Mouse (Mus musculus) right cerebral cortex, postnatal 36 days (tissue): ENCODE measurements at regions not wholly inside any gene's neighbourhood (a gene's known extent, or its start where the extent isn't known, plus 50 kb on each side); places are given as distances from the start of the nearest gene placed in this dataset.

Experiments
- DNase-seq, 2 experiments: peaks; one replicate each; pipeline ENCODE4 v3.0.0; 2022; ENCODE audit warnings: low spot score in 2 of 2, mixed read lengths in 1 of 2

DNA sequence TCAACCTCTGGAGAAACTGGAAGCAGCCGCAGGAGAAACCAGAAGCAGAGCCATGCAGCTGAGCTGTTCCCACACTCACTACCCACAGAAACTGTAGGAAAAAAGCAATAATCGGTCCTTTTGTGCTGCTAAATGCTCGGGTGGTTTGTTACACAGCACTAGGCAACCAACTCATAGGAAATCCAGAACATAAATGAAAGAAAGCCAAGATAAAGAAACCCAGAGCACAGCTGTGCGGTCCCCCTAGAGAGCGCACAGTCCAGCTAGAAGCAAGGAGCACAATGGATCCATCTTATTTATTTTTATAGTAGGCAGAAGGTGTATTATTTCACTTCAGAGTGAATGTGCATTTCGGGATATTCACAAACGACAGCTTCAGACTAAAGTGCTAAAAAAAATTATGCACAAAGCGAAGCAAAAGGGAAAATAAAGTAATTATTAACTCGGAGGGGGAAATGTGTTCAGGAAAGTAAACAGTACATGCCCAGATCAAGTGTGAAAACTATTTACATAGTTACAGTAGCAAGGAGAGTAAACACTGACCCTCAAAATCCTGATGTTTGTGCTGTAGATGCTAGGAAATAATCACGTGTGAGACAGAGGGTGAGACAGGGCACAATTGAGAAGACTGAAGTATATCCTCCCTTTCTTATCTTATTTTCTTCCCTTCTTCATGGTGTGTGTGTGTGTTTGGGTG is 204.4 kb upstream of the Noct start:
- DNase-seq: no peak

DNA sequence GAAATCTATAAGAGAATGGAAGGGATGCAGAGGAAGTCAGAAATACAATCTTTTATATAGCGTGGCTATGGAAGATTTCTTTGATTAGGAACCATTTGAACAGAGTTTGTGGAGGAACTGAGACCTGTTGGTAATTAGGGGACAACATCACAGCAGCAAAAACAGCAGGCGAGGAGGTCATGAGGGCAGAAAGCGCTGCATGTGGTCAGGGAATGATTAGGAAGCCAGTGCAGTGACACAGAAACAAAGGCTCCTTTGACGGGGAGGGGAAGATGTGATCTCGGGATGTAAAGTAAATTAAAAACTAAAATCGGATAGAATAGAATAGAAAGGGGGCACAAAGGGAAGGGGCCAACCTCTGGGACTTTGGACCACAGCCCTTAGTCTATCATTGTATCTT is 199.6 kb upstream of the Noct start:
- no peak for DNase-seq

DNA sequence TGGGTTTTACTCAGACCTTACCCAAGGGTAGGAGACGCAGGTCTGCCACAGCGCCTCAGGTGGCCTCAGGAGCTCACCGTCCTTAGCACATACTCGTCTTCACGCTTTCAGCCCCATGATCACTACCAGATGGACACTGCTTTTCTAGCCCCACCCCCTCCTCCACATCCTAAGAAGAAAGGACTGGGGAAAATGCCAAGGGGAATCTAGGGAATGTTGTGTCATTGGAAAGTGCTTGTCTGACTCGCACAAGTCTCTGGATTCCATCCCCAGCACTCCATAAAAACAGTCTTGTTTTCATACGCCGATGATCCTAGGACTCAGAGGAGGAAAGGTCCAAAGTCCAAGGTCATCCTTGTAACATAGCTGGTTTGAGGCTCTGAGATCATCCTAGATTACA is 192.4 kb upstream of the Noct start:
- no peak for DNase-seq

DNA sequence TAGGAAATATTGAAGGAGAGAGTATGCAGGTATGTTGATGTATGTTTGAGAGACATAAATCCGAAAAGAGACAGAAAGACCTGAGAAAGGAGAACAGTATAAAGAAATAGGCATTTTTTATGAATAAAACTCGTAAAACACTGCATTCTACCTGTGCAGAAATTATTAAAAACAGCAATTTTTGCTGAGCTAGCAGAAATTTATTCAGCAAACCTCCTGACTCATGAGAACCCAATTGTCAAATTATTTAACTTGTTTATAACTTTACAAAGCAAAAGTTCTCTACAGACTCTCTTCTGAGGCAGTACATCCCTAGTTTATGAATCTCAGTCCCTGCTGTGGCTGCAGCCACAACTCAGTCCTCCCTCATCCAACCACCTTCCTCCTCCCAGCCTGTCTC is 191.0 kb upstream of the Noct start:
- no peak for DNase-seq

DNA sequence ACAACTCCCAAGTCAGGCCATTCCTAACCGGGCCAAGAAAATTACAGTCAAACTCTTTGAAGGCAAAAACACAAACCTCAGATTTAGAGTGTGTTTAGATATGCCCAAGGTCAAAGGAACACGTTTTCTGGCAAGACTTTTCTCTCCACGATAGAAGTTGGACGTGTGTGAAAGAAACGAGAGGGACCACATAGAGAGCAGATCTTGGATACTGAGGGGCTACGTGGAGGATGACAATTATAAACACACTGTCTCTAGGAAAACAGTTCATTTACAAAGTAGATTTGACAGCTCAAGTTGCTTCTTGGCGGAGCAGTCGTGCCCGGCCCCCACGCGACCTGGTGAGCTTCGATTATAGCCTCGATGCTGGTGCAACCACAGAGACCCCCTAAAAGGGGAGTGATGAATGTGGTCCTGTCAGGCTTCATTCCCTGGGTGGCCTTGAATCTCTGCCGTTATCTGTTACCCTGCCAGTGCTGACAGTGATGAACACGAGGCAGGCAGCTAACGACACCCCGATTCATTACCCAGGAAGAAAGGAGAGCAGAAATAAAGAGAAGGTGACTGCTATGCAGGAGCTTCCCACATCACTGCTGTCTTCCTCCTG is 187.4 kb upstream of the Noct start:
- DNase-seq: no peak

DNA sequence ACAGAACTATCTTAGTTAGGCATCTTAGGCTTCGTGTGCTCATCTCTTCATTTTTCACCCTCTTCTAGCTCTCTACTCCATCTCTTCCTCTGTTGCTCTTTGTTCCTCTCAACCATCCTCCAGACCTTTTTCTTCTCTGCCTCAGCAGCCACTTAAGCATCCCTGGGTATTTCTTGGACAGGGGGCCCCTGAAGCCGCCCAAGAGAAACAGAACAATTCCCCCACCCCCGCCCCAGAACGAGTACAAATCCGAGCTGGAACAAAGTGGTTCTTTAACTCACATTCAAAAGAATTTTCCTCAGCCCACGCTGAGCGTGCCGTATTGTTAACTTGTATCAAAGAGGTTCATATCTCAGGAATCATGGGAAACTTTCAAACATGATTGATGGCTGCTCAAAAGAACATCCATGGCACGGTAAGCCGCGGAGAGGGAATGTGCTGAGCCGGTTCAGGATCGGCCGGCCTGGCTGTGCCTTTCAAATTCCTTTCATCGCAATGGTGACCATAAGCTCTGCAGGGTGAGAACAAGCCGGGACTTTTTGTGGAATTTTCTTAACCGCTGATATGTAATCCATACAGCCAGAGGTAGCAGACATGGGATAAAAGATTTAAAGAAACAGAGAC is 181.9 kb upstream of the Noct start:
- DNase-seq: no peak

DNA sequence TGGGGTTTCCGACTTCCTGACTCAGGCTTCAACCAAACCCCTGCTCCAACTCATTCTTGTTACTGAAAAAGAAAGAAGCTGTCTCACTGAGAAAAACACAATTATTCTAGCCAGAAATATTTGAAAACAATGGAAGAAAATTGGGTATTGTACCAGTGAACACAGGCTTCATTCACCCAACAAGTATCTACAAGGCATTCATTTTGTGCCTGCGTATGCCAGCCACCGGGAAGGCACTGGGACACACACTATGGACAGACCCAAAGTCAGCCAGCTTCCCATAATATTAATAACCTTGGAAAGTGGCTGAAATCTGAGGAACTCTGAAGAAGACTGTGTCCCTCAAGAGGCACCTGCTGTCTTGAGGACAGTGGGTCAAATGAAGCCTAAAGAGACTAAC is 175.5 kb upstream of the Noct start:
- no peak for DNase-seq

DNA sequence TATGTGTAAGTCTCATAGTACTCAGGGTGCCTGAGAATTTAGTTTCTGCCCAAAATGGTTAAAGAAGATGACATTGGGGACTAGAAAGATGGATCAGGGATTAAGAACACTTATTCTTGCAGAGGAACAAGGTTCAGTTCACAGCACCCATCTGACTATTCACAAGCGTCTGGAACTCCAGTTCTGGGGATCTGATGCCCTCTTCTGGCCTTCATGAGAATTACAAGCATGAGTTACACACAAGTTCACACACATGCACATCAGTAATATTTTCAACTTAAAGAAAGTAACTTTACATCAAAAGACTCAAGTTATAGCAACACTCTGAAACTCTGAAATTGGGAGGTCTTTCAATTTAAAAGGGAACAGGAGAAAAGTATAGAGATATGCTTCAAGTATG is 174.1 kb upstream of the Noct start:
- DNase-seq: no peak

DNA sequence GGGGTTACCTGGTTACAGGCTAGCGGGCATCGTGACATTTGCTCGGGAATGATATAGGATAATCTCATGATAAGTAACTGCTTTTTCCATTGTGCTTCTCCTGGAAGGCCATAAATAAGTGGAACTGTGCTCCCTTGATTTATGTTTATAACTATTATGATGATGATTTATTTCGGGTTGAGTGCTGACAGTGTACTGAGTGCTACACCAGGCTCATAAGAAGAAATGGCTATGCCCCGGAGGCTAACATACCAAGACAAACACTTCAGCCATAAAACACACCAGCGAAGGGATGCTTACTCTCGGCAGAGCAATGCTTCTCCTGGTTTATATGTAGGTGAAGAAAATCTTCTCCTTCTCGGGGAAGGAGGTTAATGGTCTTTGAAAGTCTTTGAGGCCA is 169.2 kb upstream of the Noct start:
- DNase-seq: no peak

DNA sequence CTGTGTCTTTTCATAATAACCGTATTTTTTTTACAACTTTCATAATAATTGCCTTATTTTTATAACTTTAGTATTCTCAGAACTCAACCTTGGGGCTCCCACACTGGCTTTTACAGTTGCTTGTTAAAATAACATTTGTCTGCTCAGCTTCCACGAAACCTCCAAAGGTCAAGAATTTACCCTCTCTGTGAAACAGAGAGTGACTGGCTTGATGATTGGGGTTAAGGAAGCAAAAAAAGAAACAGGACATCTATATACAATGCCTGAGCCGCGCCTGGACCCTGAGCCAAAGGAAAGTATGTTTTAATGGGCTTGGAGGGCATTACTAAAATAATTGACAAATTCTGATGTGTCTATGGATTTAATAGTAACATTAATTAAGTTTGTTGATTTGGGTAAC is 160.0 kb upstream of the Noct start:
- DNase-seq: no peak

DNA sequence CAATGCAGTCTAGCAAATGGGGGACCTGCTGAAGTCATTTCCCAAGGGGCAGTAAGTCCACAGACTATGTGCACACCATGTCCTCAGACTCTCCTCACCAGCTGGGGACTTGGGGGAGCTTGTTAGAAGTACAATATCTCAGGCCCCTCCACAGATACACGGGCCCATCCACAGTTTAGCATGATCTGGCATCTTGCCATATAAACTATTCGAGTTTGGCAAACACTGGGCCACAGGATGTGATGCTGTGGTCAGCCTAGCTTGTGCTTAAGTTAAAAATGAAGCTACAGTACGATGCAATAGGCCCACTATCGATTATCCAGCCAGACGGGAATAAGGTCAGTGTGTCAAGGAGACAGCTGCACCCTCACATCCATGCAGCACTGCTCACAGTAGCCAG is 157.9 kb upstream of the Noct start:
- no peak for DNase-seq

DNA sequence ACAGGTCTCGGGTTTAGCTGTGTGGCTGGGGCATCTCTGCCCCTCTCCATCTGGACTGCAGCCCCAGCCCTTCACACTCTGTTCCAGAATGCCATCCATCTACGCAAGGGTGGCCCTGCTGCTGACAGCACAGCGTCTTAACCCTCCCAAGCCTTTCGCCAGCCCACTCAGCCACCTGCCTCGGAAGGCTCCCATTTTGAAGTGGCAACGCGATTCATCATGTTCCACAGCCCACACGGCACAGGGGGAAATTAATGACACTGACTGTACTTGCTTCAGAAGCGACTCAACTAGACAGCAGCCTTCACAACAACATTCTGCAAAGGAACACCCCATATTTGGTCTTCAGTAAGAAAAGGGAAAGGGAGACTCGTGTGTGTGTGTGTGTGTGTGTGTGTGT is 151.8 kb upstream of the Noct start:
- DNase-seq: peak; percentile 41 to 43

DNA sequence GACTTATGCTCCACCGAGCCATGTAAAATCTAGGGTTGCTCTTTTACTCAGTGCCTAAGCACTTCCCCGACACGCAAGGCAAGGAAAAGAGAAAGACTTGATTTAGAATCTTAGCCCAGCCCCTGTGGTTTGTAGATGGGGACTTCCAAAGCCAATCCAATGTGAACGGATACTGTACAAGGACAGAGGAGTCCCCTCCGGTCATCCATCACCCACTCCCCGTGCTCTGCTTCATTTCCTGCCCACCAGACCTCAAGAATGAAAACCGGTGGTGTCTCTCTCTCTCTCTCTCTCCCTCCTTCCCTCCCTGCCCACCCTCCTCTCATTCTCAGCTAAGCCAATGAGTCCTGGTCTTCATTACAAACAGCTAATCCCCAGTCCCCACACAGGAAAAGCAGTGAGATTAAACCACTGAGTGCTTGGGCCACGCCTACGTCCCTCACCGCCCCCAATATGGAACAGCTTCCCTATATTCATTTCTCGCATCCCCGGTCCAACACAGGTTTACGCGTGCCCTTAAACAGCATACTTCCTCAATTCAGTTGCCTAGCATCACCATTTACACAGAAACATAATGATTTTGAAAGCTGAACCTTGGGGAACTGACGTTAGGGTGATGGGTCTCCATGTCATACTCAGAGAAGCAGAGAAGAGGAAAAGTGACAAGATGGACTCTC is 151.1 kb upstream of the Noct start:
- no peak for DNase-seq

DNA sequence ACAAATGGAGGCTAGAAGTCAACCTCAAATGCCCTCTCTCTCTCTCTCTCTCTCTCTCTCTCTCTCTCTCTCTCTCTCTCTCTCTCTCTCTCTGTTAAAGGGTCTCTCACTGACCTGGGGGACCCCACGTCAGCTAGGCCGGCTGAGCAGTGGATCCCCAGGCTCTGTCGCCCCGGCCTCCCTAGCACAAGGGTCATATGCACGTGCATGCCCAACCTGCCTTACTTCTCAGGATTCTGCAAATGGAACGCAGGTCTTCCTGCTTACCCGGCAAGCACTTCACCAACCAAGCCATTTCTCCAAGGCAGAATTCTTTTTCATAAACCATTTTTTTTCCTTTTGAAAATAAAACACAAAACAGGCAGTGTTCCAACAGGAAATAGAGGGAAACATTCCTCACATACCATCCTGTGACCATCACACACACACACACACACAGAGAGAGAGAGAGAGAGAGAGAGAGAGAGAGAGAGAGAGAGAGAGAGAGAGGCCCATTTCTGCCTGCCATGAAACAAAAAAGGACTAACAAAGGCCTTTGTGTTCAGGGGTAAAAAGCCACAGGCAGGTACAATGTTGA is 150.4 kb upstream of the Noct start:
- DNase-seq: no peak

DNA sequence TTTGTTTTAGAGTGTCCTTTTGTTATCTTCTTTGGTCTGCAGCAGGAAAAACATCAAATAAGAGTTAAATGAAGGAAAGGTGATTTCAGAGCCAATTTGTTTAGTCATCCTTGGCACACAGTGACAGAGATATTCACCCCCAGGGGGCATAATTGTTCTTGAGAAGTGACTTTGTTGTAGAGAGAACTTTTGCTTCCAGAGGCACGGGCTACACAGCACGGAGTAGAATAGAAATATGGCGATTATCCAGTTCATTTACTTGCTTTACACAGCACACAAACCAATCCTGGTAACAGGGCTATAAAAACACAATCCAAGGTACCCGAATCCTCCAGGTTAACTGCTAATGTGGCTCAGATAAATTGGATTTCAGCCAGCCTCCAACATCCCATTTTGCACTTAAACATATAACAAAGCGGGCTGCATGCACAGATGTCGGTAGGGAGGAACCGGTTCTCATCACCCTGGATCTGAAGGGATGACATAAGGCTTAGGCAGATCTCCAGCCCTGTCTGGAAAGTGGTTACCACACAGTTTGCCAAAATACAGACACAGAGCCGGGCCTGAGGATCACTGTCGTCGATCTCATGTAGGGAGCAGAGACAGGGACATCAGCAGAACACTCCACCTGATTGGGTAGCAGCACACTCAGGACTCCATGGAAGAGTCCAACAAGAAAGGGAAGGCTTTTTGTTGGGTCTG is 148.9 kb upstream of the Noct start:
- no peak for DNase-seq

DNA sequence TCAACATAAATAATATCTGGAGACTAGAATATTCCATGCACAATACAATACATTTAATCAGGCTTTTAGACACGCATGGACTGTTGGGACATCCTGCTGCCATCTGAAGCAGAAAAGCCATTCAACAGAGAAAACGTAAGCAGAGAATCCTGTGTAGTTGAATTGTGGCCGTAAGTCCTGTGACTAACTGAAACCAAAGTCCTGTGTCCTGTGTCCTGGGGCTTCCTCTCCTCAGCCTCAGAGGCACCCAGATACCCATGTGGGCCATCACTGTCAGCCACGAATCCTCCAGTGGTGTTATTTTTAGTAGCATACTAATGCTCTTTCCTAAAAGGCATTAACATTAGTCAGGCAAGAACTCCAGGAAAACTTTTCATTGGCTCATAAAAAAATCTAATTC is 145.8 kb upstream of the Noct start:
- DNase-seq: no peak

DNA sequence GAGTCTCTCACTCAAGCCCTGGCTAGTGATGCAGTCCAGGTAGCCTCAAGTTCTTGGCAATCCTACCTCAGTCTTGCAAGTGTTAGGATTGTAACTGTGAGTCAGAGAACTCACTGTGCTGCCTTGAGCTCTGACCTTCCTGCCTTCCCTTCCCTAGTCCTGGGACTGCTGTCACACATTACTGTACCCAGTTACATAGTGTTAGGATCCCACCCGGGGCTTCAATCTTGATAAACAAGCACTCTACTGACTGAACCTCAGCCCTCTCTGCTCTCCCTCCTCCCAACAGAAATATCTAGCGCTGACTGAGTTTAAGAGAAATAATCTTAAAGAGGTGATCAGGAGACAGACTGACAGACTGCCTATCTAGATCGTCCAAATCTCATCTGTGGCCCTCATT is 143.8 kb upstream of the Noct start:
- DNase-seq: no peak

DNA sequence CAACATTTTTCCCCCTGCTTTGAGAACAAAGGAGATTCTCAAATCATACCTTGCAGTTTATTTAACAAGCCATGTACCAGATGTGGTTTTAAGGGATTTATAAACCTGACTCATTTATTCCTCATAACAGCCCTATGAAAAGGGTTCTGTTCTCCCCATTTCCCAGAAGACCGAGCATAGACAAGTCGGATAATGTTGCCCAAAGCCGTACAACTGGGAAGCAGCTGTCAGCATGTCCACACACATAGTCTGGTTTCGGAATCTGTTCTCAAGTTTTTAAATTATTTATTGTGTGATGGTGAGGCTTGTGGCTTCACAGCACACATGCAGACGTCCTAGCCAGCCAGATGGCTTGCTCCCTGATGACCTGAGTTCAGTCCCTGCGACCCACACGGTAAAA is 143.4 kb upstream of the Noct start:
- DNase-seq: no peak

DNA sequence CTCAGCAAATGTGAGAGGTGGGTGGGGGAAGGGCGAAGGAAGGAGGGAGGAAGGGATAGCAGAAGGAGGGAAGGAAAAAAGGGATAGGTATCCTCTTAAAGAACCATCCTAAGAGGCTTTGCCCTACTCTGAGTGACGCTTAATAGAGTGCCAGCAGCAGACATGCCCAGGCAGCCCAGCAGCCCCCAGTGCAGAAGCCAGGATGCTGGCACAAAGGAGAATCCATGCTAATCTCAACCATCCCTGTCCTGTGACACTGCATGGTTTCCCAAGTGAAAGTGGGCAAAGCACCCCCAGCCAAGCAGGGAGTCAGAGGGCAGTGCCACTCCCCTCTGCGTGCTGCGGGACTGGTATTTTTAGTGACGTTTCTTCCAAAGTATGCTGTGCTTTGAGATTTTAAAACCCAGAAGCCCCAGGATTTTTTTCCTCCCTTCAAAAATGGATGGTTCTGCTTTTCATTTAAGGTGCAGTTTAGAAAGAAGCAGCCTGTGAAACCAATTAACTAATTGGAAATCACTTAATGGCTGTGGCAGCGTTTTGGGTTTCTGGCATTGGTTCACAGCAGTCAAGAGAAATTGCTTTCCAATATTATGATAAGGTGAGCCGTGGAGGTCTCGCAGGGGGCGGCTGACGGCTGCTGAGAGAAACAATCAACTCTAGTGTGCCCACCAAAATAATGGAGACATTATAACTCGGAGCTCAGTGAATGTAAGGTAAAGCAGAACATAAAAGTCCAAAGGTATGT is 141.2 kb upstream of the Noct start:
- DNase-seq: no peak

DNA sequence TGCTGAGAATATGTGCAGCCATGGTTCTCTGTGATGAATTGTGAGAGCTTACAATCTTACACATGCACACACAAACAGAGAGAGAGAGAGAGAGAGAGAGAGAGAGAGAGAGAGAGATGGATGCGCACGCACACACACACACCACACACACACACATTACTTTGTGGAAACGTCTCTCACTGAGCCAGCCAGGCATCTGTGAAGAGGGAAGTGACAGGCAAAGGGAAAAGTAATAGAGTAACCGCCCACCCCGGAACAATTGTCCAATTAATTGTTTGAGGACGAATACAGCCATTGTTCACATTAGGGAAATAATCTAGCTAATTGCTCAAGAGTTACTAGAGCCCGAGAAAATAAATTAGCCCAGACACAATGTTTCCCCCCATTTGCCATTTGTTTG is 140.7 kb upstream of the Noct start:
- no peak for DNase-seq

DNA sequence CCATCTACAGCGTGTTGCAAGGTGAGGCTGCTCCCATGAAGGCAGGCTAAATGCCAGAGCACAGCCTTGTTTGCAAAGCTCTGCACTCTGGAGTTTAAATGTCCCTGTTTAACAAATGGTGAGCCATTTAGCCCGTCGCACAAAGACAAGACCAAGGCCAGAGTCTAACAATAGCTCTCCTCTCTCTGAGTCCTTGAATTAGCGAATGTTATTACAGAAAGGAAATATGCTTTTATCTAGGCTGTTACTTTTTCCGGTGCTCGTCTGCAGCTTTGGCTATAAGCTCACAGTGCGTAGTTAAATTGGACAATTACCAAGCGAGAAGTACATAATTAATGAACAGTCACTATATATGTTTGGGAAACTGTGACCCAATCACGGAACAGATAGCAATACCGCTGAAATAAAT is 137.8 kb upstream of the Noct start:
- DNase-seq: no peak
